Mouse (Mus musculus) left cerebral cortex, postnatal 14 days (tissue): Measurements from ENCODE around the gene Rnf151. TPM values are rescaled to one million over a fixed set of nuclear protein-coding genes. Genes with fewer than 3 reads are reported as not detected.
A peak's percentile ranks its signal among the peaks of the same experiment; 100 is the strongest.
"Not testable (repeated sequence)": the region's sequence is repeated elsewhere in the genome, so short reads cannot be mapped to it uniquely, and the experiment has no call there.

Experiments
- DNase-seq, 2 experiments: peaks; one replicate each; pipeline ENCODE4 v3.0.0; 2021 to 2022; ENCODE audit warnings: low spot score in 2 of 2, mixed read lengths in 1 of 2
- intact Hi-C: fragments of 180-260 bp; cut with DNase I; formaldehyde crosslinking; loops from one replicate; pipeline ENCODE4 v1.15.1; 2025
- total RNA-seq, 2 experiments: library from RNA; stranded (reverse); gene quantifications; 2 replicates each; pipeline ENCODE4 v1.2.3; 2021

Rnf151 gene
- total RNA-seq, 2 experiments from 2014 or later, result not detected

DNA sequence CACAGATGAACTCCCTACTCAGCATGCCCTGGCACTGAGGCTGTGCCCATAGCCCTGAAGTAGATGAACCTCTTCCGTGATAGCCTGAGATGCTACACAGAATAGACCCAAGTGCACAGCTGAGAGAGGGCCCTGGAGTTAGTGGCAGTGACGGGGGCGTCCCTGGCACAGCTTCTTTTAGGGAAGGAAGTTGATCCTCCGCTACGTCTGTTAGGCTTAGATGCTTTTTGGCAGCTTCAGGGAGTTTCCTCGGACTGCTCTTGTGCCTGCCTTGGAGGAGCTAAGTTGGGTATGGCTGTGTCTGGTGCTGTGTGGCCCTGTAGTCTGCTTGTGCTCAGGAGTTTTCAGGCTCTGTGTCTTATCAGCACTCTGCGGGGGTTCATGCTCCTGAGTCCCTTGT, 43.6 kb downstream of the Rnf151 start:
- intact Hi-C loops, result no loop called here
- peak; percentile 49 to 53 for DNase-seq

DNA sequence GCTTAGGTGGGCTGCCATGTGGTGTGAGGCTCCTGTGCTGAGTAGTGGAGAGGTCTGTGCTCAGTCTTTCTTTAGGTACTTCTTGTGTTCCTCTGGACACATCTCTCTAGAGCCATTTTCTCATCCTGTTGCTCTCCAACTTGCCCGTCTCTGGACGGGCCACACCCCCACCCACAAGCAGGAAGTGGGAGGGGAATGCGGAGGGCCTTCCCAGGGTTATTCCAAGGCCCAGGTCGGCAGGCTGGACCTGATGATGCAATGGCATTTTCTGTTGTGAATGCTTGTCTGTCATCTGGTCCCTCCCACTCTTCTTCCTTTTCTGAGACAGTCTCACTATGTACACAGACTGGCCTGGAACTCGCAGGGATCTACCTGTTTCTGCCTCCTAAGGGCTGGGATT, 45.7 kb downstream of the Rnf151 start:
- no peak for DNase-seq
- intact Hi-C loops, result no loop called here

- intact Hi-C loops, result no loop called here
- no peak for DNase-seq
Measured at GRCm38 (mm10) chr17:24671346-24671745, 46.5 kb downstream of the Rnf151 start.

GRCm38 (mm10) chr17:24670246-24670844, 47.5 kb downstream of the Rnf151 start:
- intact Hi-C loops, result no loop called here

GRCm38 (mm10) chr17:24669545-24670245, 48.2 kb downstream of the Rnf151 start, which contains the start of gene Zfp598:
Gene Zfp598, plus strand, starts transcription at chr17:24669687.
- peak; percentile 93 to 94 for DNase-seq
- intact Hi-C loops, result loop anchor here (5.0 kb wide), 1 partner anchor 37 kb away; the partner anchor contains the start of genes Nthl1 and Tsc2

More at GRCm38 (mm10) chr17:24670246-24670844, 47.5 kb downstream of the Rnf151 start:
- DNase-seq, result no peak

DNA sequence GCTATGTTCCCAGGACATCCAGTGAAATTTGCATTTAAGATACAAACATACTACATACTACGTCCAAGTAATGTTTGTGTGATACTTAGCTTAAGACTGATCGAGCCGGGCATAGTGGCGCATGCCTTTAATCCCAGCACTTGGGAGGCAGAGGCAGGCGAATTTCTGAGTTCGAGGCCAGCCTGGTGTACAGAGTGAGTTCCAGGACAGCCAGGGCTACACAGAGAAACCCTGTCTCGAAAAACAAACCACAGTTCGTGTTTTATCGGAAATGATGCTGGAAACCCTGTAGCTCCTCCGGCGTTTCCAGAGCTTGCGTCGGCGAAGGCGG, 48.7 kb downstream of the Rnf151 start:
- DNase-seq, result not testable (repeated sequence)
- intact Hi-C loops, result loop anchor here (5.0 kb wide), 1 partner anchor 37 kb away; the partner anchor contains the start of genes Nthl1 and Tsc2

- peak in 1 of 2 experiments; percentile 49 for DNase-seq
Measured at GRCm38 (mm10) chr17:24667416-24667815, 50.4 kb downstream of the Rnf151 start.

DNA sequence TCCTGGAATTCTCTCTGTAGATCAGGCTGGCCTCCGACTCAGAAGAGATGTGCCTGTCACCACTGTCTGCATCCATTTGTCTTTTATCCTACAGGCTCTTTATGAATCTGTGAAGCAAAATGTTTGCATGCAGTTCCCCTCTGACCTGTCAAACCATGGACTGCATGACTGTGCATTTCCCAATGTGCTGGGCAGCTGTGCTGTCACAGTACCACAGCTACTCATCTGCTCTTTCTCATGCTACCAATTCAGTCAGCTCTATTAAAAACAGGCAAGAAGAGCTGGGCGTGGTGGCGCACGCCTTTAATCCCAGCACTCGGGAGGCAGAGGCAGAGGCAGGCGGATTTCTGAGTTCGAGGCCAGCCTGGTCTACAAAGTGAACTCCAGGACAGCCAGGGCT, 50.9 kb downstream of the Rnf151 start:
- DNase-seq, result not testable (repeated sequence)
- intact Hi-C loops, result loop anchor here (5.0 kb wide), 1 partner anchor 35 kb away; the partner anchor contains the start of genes Nthl1 and Tsc2

More at GRCm38 (mm10) chr17:24667416-24667815, 50.4 kb downstream of the Rnf151 start:
- intact Hi-C loops, result loop anchor here (5.0 kb wide), 1 partner anchor 35 kb away; the partner anchor contains the start of genes Nthl1 and Tsc2

Other genes with a start within 250 kb of the Rnf151 start
- gene E4f1, start 247.8 kb downstream of the Rnf151 start, total RNA-seq, result 10 to 100 TPM; 31.2 to 33.1 TPM
- 10 to 100 TPM; 70.6 to 74.9 TPM for gene Pgp, start 247.7 kb downstream of the Rnf151 start, total RNA-seq
- gene Bricd5, start 244.2 kb downstream of the Rnf151 start, total RNA-seq, result 1 to 10 TPM; 1.7 to 1.8 TPM
- 10 to 100 TPM; 32.3 to 36.9 TPM for gene Mlst8, start 239.0 kb downstream of the Rnf151 start, total RNA-seq
- gene Caskin1, start 229.5 kb downstream of the Rnf151 start, total RNA-seq, result 100 to 1,000 TPM; 134 to 145 TPM
- 10 to 100 TPM; 86.8 to 91.7 TPM for gene Traf7, start 190.1 kb downstream of the Rnf151 start, total RNA-seq
- gene Rab26, start 183.9 kb downstream of the Rnf151 start, total RNA-seq, result 10 to 100 TPM; 36.2 to 40.4 TPM
- 10 to 100 TPM; 68.6 to 78.7 TPM for gene Pkd1, start 168.2 kb downstream of the Rnf151 start, total RNA-seq
- 100 to 1,000 TPM; 122 to 130 TPM for gene Tsc2, start 85.4 kb downstream of the Rnf151 start, total RNA-seq
- 1 to 10 TPM; 4.4 to 5.0 TPM for gene Nthl1, start 85.4 kb downstream of the Rnf151 start, total RNA-seq
- 10 to 100 TPM; 52.6 to 53.0 TPM for gene Slc9a3r2, start 67.7 kb downstream of the Rnf151 start, total RNA-seq
- gene Npw, start 59.6 kb downstream of the Rnf151 start, total RNA-seq, result 1 to 10 TPM in 1 of 2 experiments, under 1 TPM in 1; 0.95 to 1.4 TPM
- gene Zfp598, start 48.4 kb downstream of the Rnf151 start, total RNA-seq, result 10 to 100 TPM; 37.9 to 39.3 TPM
- 100 to 1,000 TPM; 228 to 245 TPM for gene Syngr3, start 28.1 kb downstream of the Rnf151 start, total RNA-seq
- 10 to 100 TPM; 19.0 to 19.1 TPM for gene Gfer, start 21.9 kb downstream of the Rnf151 start, total RNA-seq
- gene Noxo1, start 21.8 kb downstream of the Rnf151 start, total RNA-seq, result 1 to 10 TPM; 2.5 to 3.6 TPM
- 10 to 100 TPM; 28.5 to 29.2 TPM for gene Tbl3, start 10.4 kb downstream of the Rnf151 start, total RNA-seq
- gene Rps2, start 53 bp upstream of the Rnf151 start, total RNA-seq, result 100 to 1,000 TPM; 492 to 494 TPM
- 100 to 1,000 TPM; 184 to 189 TPM for gene Ndufb10, start 6.4 kb upstream of the Rnf151 start, total RNA-seq
- gene Rpl3l, start 9.8 kb upstream of the Rnf151 start, total RNA-seq, result under 1 TPM; 0.35 to 0.38 TPM
- 10 to 100 TPM; 38.4 to 38.7 TPM for gene Msrb1, start 18.6 kb upstream of the Rnf151 start, total RNA-seq
- under 1 TPM; 0.31 to 0.59 TPM for gene Hs3st6, start 34.9 kb upstream of the Rnf151 start, total RNA-seq
- gene Meiob, start 86.2 kb upstream of the Rnf151 start, total RNA-seq, result not detected
- 100 to 1,000 TPM; 120 to 135 TPM for gene Hagh, start 122.1 kb upstream of the Rnf151 start, total RNA-seq
- 10 to 100 TPM; 15.8 to 19.4 TPM for gene Fahd1, start 132.3 kb upstream of the Rnf151 start, total RNA-seq
- not detected for gene Igfals, start 147.9 kb upstream of the Rnf151 start, total RNA-seq
- gene Nubp2, start 168.3 kb upstream of the Rnf151 start, total RNA-seq, result 10 to 100 TPM; 35.7 to 37.4 TPM
- 10 to 100 TPM; 53.5 to 55.5 TPM for gene Spsb3, start 168.6 kb upstream of the Rnf151 start, total RNA-seq
- 10 to 100 TPM; 58.1 to 61.6 TPM for gene Eme2, start 177.0 kb upstream of the Rnf151 start, total RNA-seq
- 10 to 100 TPM; 67.5 to 73.1 TPM for gene Mrps34, start 177.1 kb upstream of the Rnf151 start, total RNA-seq
- 10 to 100 TPM; 40.3 to 44.6 TPM for gene Nme3, start 178.4 kb upstream of the Rnf151 start, total RNA-seq
- gene Mapk8ip3, start 218.9 kb upstream of the Rnf151 start, total RNA-seq, result 100 to 1,000 TPM; 315 to 321 TPM
- 10 to 100 TPM in 1 of 2 experiments, 1 to 10 TPM in 1; 5.3 to 10.4 TPM for gene Jpt2, start 242.6 kb upstream of the Rnf151 start, total RNA-seq